Mouse (Mus musculus): ENCODE measurements around the gene Olfr54.

DNA sequence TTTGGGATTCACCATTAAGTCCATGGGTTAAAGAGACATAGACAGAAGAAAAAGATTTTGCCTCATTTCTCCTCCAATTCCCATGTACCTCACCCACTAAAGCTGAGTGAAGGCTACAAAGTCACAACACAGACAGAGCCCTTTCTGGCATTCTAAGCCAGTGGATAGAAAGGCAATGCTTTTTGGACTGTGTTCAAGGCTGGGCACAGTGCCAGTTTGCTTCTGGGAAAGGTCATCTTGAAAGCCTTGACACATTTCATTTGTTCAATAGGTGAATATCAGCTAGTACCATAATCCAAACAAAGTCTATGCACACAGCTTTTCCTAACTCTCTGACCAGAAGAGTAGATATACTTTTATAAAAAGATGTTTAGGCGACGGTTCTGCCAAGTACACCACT, 21.9 kb downstream of the Olfr54 start:
- TF ChIP-seq RAD21 (IDR thresholded peaks at IDR 0.05; ENCODE audit: low read depth, low read length) (no peak), POLR2A (IDR thresholded peaks at IDR 0.05; ENCODE audit: low read depth, low read length) (no peak), PAX5 (IDR thresholded peaks at IDR 0.05; ENCODE audit: low read length) (no peak), USF1 (IDR thresholded peaks at IDR 0.05; ENCODE audit: low read depth, low read length) (no peak), JUN (IDR thresholded peaks at IDR 0.05; ENCODE audit: insufficient read depth, low read depth, low read length) (no peak), HCFC1 (IDR thresholded peaks at IDR 0.05; ENCODE audit: low read depth, low read length) (no peak), ZKSCAN1 (IDR thresholded peaks at IDR 0.05; ENCODE audit: borderline replicate concordance, low read depth, low read length) (no peak), CTCF (conservative IDR thresholded peaks at IDR 0.05 in 1 of 2, IDR thresholded peaks at IDR 0.05 in 1 of 2; ENCODE audit: low read depth in 2 of 2, low read length in 2 of 2) (no peak), EP300 (IDR thresholded peaks at IDR 0.05; ENCODE audit: low read length) (no peak), NELFE (IDR thresholded peaks at IDR 0.05; ENCODE audit: low read depth, low read length) (no peak), ETS1 (conservative IDR thresholded peaks at IDR 0.05; ENCODE audit: low read depth, low read length) (no peak), NRF1 (IDR thresholded peaks at IDR 0.05; ENCODE audit: low read depth, low read length) (no peak), ZNF384 (IDR thresholded peaks at IDR 0.05; ENCODE audit: low read depth, low read length) (no peak), JUND (conservative IDR thresholded peaks at IDR 0.05; ENCODE audit: low read depth, low read length) (no peak)
